Mouse (Mus musculus): Measurements from ENCODE around the gene Plbd2.

The Plbd2 gene

GRCm38 (mm10) chr5:120436885-120437495, 66.4 kb downstream of the Plbd2 start:
- DNase-seq (ENCODE audit: low spot score in 2 of 2) = no peak

- DNase-seq (ENCODE audit: low spot score in 2 of 2) = no peak
Observed at GRCm38 (mm10) chr5:120435731-120436501, 67.5 kb downstream of the Plbd2 start.

GRCm38 (mm10) chr5:120435006-120435681, 68.3 kb downstream of the Plbd2 start:
- no peak for DNase-seq (ENCODE audit: low spot score in 2 of 2)

GRCm38 (mm10) chr5:120434231-120434735, 69.1 kb downstream of the Plbd2 start:
- no peak for DNase-seq (ENCODE audit: low spot score in 2 of 2)
